Mouse (Mus musculus) 3134 (cell line): ENCODE results near the gene Ttc23.

ENCODE experiments used
- DNase-seq: peaks from one replicate; pipeline ENCODE4 v3.0.0-alpha.2; 2011; ENCODE audit warnings: low spot score; ENCODE audit not compliant: insufficient read length; ENCODE audit errors: extremely low read depth

Ttc23 gene

DNA sequence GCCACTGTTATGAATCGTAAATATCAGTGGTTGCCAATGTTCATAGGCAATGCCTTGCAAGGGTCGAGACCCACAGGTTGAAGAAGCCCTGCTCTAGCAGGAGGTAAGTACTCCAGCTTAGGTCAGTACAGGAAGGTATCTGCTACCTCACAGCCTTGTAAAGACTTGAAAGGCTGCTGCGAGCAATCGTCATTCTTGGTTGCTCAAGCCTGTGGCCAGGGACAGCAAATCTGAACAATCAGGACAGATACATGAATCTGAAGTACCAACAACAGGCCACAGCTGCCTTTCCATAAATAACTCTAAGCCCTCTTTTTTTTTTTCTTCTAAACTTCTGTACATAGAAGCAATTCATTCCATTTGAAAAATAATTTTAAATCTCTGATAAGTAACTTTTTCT lies 85.1 kb downstream of the Ttc23 start:
- no peak for DNase-seq

DNA sequence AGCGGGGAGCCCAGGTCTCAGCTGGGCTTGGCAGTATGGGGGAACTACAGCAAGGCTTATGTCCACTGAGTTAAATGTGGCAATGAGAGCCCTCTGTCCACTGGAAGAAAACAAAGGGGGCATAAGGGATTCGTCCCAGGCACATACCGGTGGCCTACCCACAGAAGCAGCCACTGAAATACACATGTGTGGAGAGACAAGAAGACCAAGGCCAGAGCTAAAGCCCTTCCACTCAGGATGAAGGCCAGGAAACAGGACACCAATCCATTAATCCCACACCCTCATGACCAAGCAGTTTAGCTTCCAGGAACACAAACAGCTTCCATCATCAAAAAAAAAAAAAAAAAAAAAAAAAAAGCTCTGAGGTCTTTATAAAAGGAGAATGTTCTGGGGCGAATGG lies 93.2 kb downstream of the Ttc23 start:
- no peak for DNase-seq

DNA sequence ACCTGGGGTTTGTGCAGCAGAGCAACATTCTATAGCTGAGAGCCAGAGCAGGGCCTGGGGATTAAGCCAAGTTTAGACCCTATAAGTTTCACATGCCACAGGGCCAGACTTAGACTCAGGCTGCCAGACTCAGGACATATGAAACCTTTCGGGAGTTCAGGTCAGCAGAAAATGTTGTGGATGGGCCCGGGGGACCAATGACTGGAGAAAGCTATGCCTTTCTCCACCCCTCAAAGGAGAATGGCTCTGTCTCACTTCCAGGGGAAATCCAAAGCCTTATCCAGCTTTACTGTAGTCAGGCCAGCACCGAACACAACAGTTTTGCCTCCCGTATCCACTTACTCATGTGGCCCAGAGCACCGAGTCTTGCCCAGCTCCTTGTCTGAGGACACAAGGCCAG lies 93.6 kb downstream of the Ttc23 start:
- DNase-seq = no peak

- DNase-seq = peak; percentile 63
These were observed 94.5 kb downstream of the Ttc23 start for GRCm38 (mm10) chr7:67741706-67742105.

DNA sequence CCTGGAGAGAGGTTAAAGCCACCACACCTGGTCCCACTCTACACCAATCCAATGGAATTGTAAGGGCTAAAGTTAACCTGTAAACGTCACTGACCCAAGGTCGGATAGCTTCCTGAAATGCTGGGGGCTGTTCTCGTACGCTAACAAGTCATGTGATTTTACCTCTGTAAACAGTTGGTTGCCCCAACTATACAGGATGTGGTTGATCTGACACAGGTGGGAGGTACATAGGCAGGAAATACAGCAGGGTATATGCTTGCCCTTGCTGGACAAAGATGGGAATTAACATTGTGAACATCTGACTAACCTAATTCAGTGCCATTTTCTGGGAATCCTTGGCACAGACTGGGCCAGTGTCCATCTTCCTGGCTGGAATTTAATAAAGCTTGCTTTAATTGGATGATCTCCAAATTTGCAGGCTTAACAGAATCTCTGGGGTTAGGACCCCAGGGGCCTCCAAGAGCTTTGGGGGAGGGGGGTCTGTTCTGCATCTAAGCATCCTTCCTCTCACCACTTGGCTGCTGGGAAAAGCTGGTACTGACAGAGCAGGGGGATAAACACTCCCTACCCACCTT lies 100.6 kb downstream of the Ttc23 start:
- no peak for DNase-seq

DNA sequence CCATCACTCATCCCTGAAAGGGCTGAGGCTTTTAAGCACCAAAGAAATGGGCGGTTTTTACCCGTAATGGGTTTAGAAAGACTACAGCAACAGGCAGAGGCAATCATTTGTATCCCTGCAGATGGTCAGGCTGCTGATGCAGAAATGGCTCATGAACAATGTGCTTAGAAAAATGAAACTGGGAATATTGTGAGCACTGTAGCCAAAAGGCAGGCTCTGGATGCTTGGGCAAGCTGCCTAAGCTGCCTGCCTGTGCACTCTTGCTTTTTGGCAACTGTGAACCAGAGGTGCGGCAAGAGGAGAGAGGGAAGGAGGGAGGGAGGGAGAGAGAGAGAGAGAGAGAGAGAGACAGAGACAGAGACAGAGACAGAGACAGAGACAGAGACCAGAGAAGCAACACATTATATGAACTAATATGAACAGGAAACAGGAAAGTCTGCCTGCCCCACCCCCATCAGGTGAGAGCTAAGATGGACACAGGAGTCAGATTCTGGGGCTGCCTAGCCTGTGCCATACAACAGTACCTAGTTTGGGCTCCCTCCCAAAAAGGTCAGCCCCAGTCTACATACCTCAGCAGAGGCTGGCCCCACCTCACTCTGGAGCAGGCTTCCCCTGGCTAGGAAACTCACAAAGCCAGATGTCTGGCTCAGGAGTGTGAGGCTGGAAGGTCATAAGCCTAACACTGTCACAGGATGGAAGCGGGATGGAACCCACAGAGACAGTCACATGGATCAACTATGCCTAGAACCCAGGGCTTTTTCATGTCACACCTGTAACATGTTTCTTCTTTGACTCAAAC lies 102.4 kb downstream of the Ttc23 start:
- DNase-seq = no peak

GRCm38 (mm10) chr7:67754606-67755005 lies 107.4 kb downstream of the Ttc23 start:
- DNase-seq = no peak

- no peak for DNase-seq
These were observed 108.2 kb downstream of the Ttc23 start for GRCm38 (mm10) chr7:67755366-67755765.

GRCm38 (mm10) chr7:67756636-67757035 lies 109.4 kb downstream of the Ttc23 start:
- DNase-seq = no peak

DNA sequence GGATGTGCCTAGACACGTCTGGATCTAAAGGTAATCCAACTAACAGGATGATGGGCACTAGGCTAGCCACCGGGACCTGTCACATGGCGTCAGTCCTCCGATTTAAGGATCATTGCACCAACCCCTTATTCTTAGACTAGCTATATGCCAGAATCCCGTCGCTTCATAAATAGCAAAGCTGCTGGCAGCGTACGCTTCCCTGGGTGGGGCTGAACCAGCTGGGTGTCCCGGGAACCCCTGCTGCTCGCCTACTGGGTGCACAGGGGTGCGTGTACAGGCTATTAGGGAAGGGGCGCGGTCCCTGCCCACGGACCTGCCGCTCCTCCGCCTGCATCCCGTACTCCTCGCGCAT lies 111.3 kb downstream of the Ttc23 start:
- DNase-seq = no peak

DNA sequence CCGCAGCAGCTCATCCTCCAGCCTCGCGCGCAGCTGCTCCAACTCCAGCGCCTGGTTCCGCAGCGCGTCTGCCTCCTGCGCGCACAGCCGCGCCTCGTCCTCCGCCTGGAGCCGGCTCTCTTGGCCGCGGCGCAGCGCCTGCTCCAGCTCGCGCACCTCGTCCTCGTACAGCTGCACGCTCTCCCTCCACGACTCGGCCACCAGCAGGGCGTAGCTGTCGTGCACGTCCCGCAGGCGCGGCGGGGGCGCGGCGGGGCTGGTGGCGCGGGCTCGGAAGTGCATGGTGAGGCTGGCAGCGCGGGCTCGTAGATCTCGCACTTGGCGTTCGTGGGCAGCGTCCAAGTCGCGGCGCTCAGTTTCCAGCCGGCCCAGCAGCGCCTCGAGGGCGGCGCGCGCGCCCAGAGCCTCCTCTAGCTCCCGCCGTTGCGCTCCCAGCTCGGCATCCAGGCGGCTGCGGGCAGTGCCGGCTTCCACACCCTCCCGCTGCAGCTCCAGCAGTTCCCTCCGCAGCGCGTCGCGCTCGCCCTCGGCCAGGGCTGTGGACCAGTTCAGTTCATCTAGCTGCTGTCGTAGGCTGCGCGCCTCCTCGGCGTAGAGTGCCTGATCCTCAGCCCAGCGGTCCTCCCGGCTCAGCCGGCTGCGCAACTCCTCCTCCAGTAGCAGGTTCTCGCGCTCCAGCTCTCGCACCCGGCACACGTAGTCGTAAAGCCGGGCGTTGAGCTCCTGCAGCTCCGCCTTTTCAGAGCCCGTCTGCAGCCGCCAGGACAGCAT lies 111.8 kb downstream of the Ttc23 start:
- peak; percentile 14 for DNase-seq

DNA sequence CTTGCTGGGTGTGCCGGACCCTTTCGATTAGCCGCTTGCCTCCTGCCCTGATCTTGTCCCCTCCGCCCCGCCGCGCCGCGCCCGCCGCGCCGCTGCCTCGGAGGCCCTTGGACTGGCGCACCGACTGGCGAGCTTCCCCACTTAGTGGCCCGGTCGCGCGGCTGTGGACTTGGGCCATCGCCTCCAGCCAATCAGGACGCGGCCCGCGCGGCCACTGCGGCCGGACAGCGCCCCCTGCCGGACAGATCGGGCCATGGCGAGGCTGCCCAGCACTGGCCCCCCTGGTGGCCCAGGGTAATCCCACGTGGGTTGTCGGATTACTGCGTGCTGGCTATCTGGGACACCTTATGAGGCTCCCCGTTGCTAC lies 112.4 kb downstream of the Ttc23 start, which contains the start of gene Synm:
Synm (minus strand) TSS at position 114 of the 367 bp plus-strand sequence.
- peak; percentile 16 for DNase-seq

DNA sequence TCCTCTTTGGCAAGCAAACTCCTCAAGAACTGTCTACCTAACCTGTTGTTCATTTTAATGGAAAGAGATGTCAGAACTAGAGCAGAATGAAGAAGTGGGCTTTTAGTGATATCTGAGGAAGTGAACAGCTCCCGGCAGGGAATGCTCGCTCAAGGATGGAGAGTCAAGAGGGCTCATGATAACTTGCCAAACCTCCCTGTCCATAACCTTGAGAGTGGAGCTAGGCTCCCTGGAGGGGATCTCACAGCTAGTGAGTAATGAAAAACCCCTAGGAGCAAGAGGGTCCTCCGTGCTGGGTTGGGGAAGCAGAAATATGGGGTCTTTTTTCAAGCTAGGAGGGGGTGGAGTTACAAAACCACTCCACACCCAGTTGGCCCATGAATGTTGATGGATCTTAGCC lies 116.4 kb downstream of the Ttc23 start:
- no peak for DNase-seq

GRCm38 (mm10) chr7:67768125-67768524 lies 120.9 kb downstream of the Ttc23 start:
- DNase-seq = no peak

- no peak for DNase-seq
These were observed 122.3 kb downstream of the Ttc23 start for GRCm38 (mm10) chr7:67769487-67769886.

- DNase-seq = no peak
These were observed 125.0 kb downstream of the Ttc23 start for GRCm38 (mm10) chr7:67772231-67772630.

- no peak for DNase-seq
These were observed 128.4 kb downstream of the Ttc23 start for GRCm38 (mm10) chr7:67775623-67776022.

GRCm38 (mm10) chr7:67776636-67777305 lies 129.6 kb downstream of the Ttc23 start:
- peak; percentile 12 for DNase-seq

DNA sequence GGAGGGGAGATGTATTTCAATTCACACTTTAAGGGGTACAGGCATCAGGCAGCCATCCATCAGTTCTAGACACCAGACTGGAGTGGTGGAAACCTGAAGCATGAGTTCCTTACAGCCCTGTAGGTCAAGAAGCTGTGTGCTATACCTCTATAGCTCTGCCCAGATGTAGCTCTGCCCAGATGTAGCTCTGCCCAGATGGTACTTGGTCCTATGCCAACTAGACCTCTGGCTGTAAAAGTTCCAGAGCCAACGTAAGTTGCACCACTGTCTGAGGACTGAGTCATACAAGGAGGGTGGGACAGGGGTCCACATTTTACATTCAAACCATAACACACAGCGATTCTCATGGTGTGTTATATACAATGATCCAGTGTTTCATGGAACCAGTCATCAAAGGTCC lies 140.7 kb downstream of the Ttc23 start:
- no peak for DNase-seq

DNA sequence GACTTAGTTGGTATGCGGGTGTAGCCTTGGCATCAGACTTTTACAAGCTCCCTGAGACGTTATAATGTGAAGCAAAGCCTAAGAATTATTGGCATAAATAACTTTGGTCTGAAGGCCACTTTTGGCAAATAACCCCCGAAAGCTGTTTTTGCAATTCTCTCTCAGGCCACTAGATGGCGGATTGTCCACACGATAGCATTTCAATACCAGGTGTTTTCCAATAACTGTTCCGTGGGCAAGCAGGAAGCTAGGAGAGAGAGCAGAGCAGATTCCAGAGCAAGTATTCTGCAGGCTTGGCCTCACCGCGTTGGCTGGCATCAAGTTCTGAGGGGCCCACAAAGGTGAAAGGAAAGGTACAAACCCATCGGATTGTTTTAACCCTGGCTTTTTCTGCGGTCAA lies 141.5 kb downstream of the Ttc23 start:
- peak; percentile 24 for DNase-seq

DNA sequence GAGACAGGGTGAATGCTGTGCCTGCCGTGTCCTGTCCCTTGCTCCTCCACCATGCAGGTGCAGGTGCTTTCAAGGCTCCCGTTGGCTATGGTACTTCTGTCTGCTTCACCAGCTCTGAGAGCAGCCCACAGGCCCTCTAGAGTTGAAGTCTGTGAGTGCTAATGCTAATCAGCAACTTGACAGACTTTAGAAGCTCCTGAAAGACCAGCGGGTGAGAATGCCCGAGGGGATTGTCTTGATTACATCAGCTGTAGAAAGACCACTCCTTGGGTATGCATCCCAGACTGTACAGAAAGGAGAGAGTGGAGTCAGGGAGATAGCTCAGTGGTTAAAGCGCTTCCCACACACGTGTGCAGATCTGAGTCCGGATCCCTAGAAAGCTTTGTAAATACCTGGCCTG lies 144.0 kb downstream of the Ttc23 start:
- no peak for DNase-seq
